Comparison of ENCODE assay signal across 12 mouse cellular contexts in the genomic region with DNA sequence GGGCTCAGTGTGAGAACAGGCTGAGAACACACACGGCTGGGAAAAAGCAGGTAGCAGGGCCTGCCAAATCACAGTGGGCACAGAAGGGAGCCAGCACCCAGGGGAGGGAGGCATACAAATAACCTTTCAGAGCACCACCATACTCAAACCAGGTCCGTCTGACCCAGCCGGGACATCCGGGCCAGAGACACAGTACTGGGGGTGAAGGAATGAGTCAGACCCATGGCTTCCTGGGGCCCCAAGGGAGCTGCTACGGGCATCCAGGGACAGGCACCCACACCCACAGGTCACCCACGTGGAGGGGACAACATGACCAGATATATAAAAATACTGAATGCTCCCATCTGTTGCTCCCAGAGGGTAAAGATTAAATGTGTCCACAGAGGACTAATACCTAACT. TPM values are rescaled to one million over a fixed set of nuclear protein-coding genes. Genes with fewer than 3 reads are reported as not detected.
A peak's percentile ranks its signal among the peaks of the same experiment; 100 is the strongest.
DNase-seq lines count a peak whose midpoint lies in the region; ATAC-seq and TF ChIP-seq lines count a peak whose summit lies in the region.
"Had no signal": no experiment of that assay in that cellular context is flagged by ENCODE, and none has a peak within 500 bp of the region (broad histone marks: within the 10 kb centered on the region; RNA-seq: fewer than 3 reads in every experiment).

No protein-coding gene starts in this region.

- no peak overlapping the region for H3K4me2 ChIP-seq in embryonic facial prominence, embryonic 13.5 days
- H3K4me2 ChIP-seq in kidney, postnatal 0 days (ENCODE audit: low read length): no peak overlapping the region
- peak overlapping the region; percentile 93 for H3K4me2 ChIP-seq in CH12.LX (ENCODE audit: insufficient read depth, low read depth, poor library complexity, severe bottlenecking)

- WGBS in embryonic facial prominence, embryonic 13.5 days: 67% methylated on average over 6 of the region's 6 CpGs
- WGBS in embryonic facial prominence, embryonic 10.5 days: 80% methylated on average over 6 of the region's 6 CpGs
- 75% methylated on average over 6 of the region's 6 CpGs for WGBS in kidney, postnatal 0 days
- WGBS in forebrain, embryonic 10.5 days: 81% methylated on average over 6 of the region's 6 CpGs

- no peaks in the 10 kb centered on the region for H3K9me3 ChIP-seq in embryonic facial prominence, embryonic 13.5 days
- H3K9me3 ChIP-seq in embryonic facial prominence, embryonic 10.5 days: no peaks in the 10 kb centered on the region
- no peaks in the 10 kb centered on the region for H3K9me3 ChIP-seq in kidney, postnatal 0 days (replicated peaks; ENCODE audit: low read length)
- H3K9me3 ChIP-seq in CH12.LX (replicated peaks; ENCODE audit: low read length): no peaks in the 10 kb centered on the region
- no peaks in the 10 kb centered on the region for H3K9me3 ChIP-seq in forebrain, embryonic 10.5 days
- H3K9me3 ChIP-seq: G1E had no signal

- no peak for DNase-seq in embryonic facial prominence, embryonic 10.5 days (ENCODE audit: low spot score)
- DNase-seq in kidney, postnatal 0 days (ENCODE audit: low spot score): no peak
- DNase-seq in kidney, adult 18-20 months: no peak
- DNase-seq in CH12.LX (ENCODE audit: extremely low read depth): peak; percentile 81
- DNase-seq in natural killer cell, adult 2 months (ENCODE audit: low spot score in 2 of 2): peak; percentile 47 to 49
- DNase-seq in forebrain, embryonic 10.5 days (ENCODE audit: extremely low spot score, low spot score): no peak
- DNase-seq in right cerebral cortex, postnatal 10 days (ENCODE audit: low spot score in 2 of 2): no peak
- DNase-seq: kidney, adult 2 months had no signal

- TF ChIP-seq RAD21 in CH12.LX (IDR thresholded peaks at IDR 0.05; ENCODE audit: low read depth, low read length): no peak

- dilution Hi-C loops in CH12.LX (cut with MboI; ENCODE audit: extremely low pct_ligation_motif_present, extremely low pct_unique_long_range_greater_than_20kb, low sequenced_read_pairs): no loop called here

- H3K4me1 ChIP-seq in embryonic facial prominence, embryonic 13.5 days: peaks cover 22% of the 10 kb centered on the region
- H3K4me1 ChIP-seq in embryonic facial prominence, embryonic 10.5 days: peaks cover 23% of the 10 kb centered on the region
- H3K4me1 ChIP-seq in kidney, postnatal 0 days (replicated peaks; ENCODE audit: insufficient read depth, low read length): peaks cover 12% of the 10 kb centered on the region; the same call in 1 of the 2 replicates
- H3K4me1 ChIP-seq in CH12.LX (ENCODE audit: control insufficient read depth in 1 of 2, insufficient read depth in 2 of 2): peaks cover 37 to 82% of the 10 kb centered on the region in 2 experiments
- H3K4me1 ChIP-seq in forebrain, embryonic 10.5 days: peaks cover 32% of the 10 kb centered on the region

- TF ChIP-seq POLR2A in CH12.LX (IDR thresholded peaks at IDR 0.05; ENCODE audit: low read depth, low read length): no peak; the same call in 1 of the 2 replicates

- H3K27me3 ChIP-seq in embryonic facial prominence, embryonic 13.5 days: no peaks in the 10 kb centered on the region
- H3K27me3 ChIP-seq in embryonic facial prominence, embryonic 10.5 days (replicated peaks; ENCODE audit: low read depth, poor library complexity, severe bottlenecking): no peaks in the 10 kb centered on the region
- no peaks in the 10 kb centered on the region for H3K27me3 ChIP-seq in kidney, postnatal 0 days (ENCODE audit: insufficient read depth, low read length)
- no peaks in the 10 kb centered on the region for H3K27me3 ChIP-seq in CH12.LX (replicated peaks)
- no peaks in the 10 kb centered on the region for H3K27me3 ChIP-seq in forebrain, embryonic 10.5 days (ENCODE audit: poor library complexity, severe bottlenecking)

- no peak for TF ChIP-seq CTCF in kidney, postnatal 0 days (IDR thresholded peaks at IDR 0.05; ENCODE audit: low read depth)
- TF ChIP-seq CTCF in CH12.LX (conservative IDR thresholded peaks at IDR 0.05 in 1 of 2, IDR thresholded peaks at IDR 0.05 in 1 of 2; ENCODE audit: low read depth in 2 of 2, low read length in 2 of 2): no peak

- H3K27ac ChIP-seq in embryonic facial prominence, embryonic 13.5 days: no peak overlapping the region
- no peak overlapping the region for H3K27ac ChIP-seq in embryonic facial prominence, embryonic 10.5 days (replicated peaks)
- 0 out of 2 replicates have a peak overlapping the region, but pooled peaks have one; percentile 8 for H3K27ac ChIP-seq in kidney, postnatal 0 days
- peak overlapping the region; percentile 69 for H3K27ac ChIP-seq in CH12.LX (ENCODE audit: insufficient read depth, low read depth)
- no peak overlapping the region for H3K27ac ChIP-seq in forebrain, embryonic 10.5 days

- H3K9ac ChIP-seq in embryonic facial prominence, embryonic 13.5 days: 0 out of 2 replicates have a peak overlapping the region, but pooled peaks have one; percentile 0
- H3K9ac ChIP-seq in kidney, postnatal 0 days (ENCODE audit: low read depth, low read length): no peak overlapping the region
- H3K9ac ChIP-seq in CH12.LX (ENCODE audit: insufficient read depth, low read depth): peak overlapping the region; percentile 58; the same call in 1 of the 2 replicates

- TF ChIP-seq EP300 in CH12.LX (IDR thresholded peaks at IDR 0.05; ENCODE audit: low read length): peak; percentile 75; the same call in 1 of the 2 replicates

- H3K36me3 ChIP-seq in embryonic facial prominence, embryonic 13.5 days: peaks cover 4% of the 10 kb centered on the region; the same call in 1 of the 2 replicates
- no peaks in the 10 kb centered on the region for H3K36me3 ChIP-seq in embryonic facial prominence, embryonic 10.5 days (replicated peaks)
- no peaks in the 10 kb centered on the region for H3K36me3 ChIP-seq in kidney, postnatal 0 days (ENCODE audit: insufficient read depth, low read length)
- H3K36me3 ChIP-seq in CH12.LX (replicated peaks in 1 of 2; ENCODE audit: control insufficient read depth in 1 of 2, insufficient read depth in 1 of 2, low read length in 1 of 2): peaks cover 21 to 53% of the 10 kb centered on the region in 2 experiments
- no peaks in the 10 kb centered on the region for H3K36me3 ChIP-seq in forebrain, embryonic 10.5 days (replicated peaks)

- no peak for ATAC-seq in embryonic facial prominence, embryonic 13.5 days (ENCODE audit: insufficient number of reproducible peaks, insufficient read depth, low FRiP score, low TSS enrichment, low read depth)
- no peak for ATAC-seq in kidney, postnatal 0 days (replicated peaks; ENCODE audit: low FRiP score, low read depth)
- ATAC-seq: lung, postnatal 0 days had no signal

- in situ Hi-C loops in CH12.LX (cut with MboI; ENCODE audit: low pct_ligation_motif_present, low pct_unique_long_range_greater_than_20kb, low sequenced_read_pairs): no loop called here

- no peak overlapping the region for H3K4me3 ChIP-seq in embryonic facial prominence, embryonic 13.5 days
- no peak overlapping the region for H3K4me3 ChIP-seq in embryonic facial prominence, embryonic 10.5 days
- no peak overlapping the region for H3K4me3 ChIP-seq in kidney, postnatal 0 days (replicated peaks; ENCODE audit: low read depth, low read length)
- H3K4me3 ChIP-seq in CH12.LX (replicated peaks in 1 of 3; ENCODE audit: low read depth in 2 of 3, low read length in 2 of 3, poor library complexity in 1 of 3): peak overlapping the region in 1 of 3 experiments; percentile 8
- H3K4me3 ChIP-seq in forebrain, embryonic 10.5 days: no peak overlapping the region
- H3K4me3 ChIP-seq: erythroblast, embryonic 14.5 days had no signal

- peaks cover 81% of the 10 kb centered on the region for H3K79me2 ChIP-seq in CH12.LX (replicated peaks; ENCODE audit: control insufficient read depth, extremely low read depth, insufficient read depth, poor library complexity, severe bottlenecking)

TF ChIP-seq in CH12.LX, 34 proteins besides CTCF, POLR2A, EP300 and RAD21 (continues in another document):
- 0 out of 2 replicates have a peak, but pooled peaks have one; percentile 14 for TF ChIP-seq TBP (conservative IDR thresholded peaks at IDR 0.05; ENCODE audit: low read depth, low read length)
- TF ChIP-seq JUND (conservative IDR thresholded peaks at IDR 0.05; ENCODE audit: low read depth, low read length): peak; percentile 55; the same call in 1 of the 2 replicates
- TF ChIP-seq MYC (IDR thresholded peaks at IDR 0.05; ENCODE audit: low read depth, low read length): peak; percentile 80
- no peak for TF ChIP-seq NRF1 (IDR thresholded peaks at IDR 0.05; ENCODE audit: low read depth, low read length)
- TF ChIP-seq NELFE (IDR thresholded peaks at IDR 0.05; ENCODE audit: low read depth, low read length): no peak
- peak; percentile 69; the same call in 1 of the 2 replicates for TF ChIP-seq TCF12 (IDR thresholded peaks at IDR 0.05; ENCODE audit: low read depth, low read length)
- no peak; the same call in 1 of the 2 replicates for TF ChIP-seq USF1 (IDR thresholded peaks at IDR 0.05; ENCODE audit: low read depth, low read length)
- 0 out of 2 replicates have a peak, but pooled peaks have one; percentile 48 for TF ChIP-seq CHD2 (IDR thresholded peaks at IDR 0.05; ENCODE audit: low read length)
- TF ChIP-seq SMC3 (IDR thresholded peaks at IDR 0.05; ENCODE audit: low read depth, low read length): 0 out of 2 replicates have a peak, but pooled peaks have one; percentile 0
- no peak for TF ChIP-seq PAX5 (IDR thresholded peaks at IDR 0.05; ENCODE audit: low read length)
- no peak for TF ChIP-seq ZC3H11A (IDR thresholded peaks at IDR 0.05; ENCODE audit: low read depth, low read length)
- TF ChIP-seq CHD1 (IDR thresholded peaks at IDR 0.05; ENCODE audit: low read depth, low read length): no peak

RNA-seq across cellular contexts. Expression of gene Tnip1, which starts 10.1 kb away (rescaled TPM):
- polyA plus RNA-seq in embryonic facial prominence, embryonic 13.5 days (2015; fragmentation: Nextera tagmentation; extraction: Ambion mirVana): 19.8 and 20.2 TPM in 2 replicates
- polyA plus RNA-seq in embryonic facial prominence, embryonic 10.5 days (2016; fragmentation: Nextera tagmentation; extraction: Ambion mirVana): 11.7 and 11.9 TPM in 2 replicates
- 17.5 and 20.3 TPM in 2 replicates for polyA plus RNA-seq in kidney, postnatal 0 days (2015; fragmentation: Nextera tagmentation; extraction: Ambion mirVana)
- total RNA-seq in CH12.LX (2012; rRNA removed) (67.8 and 76.2 TPM in 2 replicates), CH12.LX (2014; rRNA removed) (34.9 and 36.1 TPM in 2 replicates)
- 134 and 137 TPM in 2 replicates for polyA plus RNA-seq in CH12.LX (2012; ENCODE audit: insufficient read length, low read depth)
- polyA plus RNA-seq in forebrain, embryonic 10.5 days (2016; fragmentation: Nextera tagmentation; extraction: Ambion mirVana): 8.8 and 10.0 TPM in 2 replicates

RNA-seq across cellular contexts. Expression of gene Gpx3, which starts 50.4 kb away (rescaled TPM):
- 26.0 and 29.0 TPM in 2 replicates for polyA plus RNA-seq in embryonic facial prominence, embryonic 13.5 days (2015; fragmentation: Nextera tagmentation; extraction: Ambion mirVana)
- 72.8 and 90.1 TPM in 2 replicates for polyA plus RNA-seq in embryonic facial prominence, embryonic 10.5 days (2016; fragmentation: Nextera tagmentation; extraction: Ambion mirVana)
- 1,362 and 1,474 TPM in 2 replicates for polyA plus RNA-seq in kidney, postnatal 0 days (2015; fragmentation: Nextera tagmentation; extraction: Ambion mirVana)
- total RNA-seq in CH12.LX (2012; rRNA removed) (0.25 TPM in 1 of 2 replicates, not detected in the other), CH12.LX (2014; rRNA removed) (not detected in 2 replicates)
- polyA plus RNA-seq in CH12.LX (2012; ENCODE audit: insufficient read length, low read depth): 0.63 and 0.90 TPM in 2 replicates
- 59.5 and 61.2 TPM in 2 replicates for polyA plus RNA-seq in forebrain, embryonic 10.5 days (2016; fragmentation: Nextera tagmentation; extraction: Ambion mirVana)
- total RNA-seq: G1E had no signal
- polyA plus RNA-seq: G1E had no signal

Comparison
In these comparisons a context has a peak if more than half of its experiments do, and no peak if none do; other contexts are left out.
1. H3K27ac ChIP-seq: peak in kidney, postnatal 0 days (single experiment) and CH12.LX (single experiment); none in embryonic facial prominence, embryonic 13.5 days (single experiment), embryonic facial prominence, embryonic 10.5 days (single experiment) and forebrain, embryonic 10.5 days (single experiment).
2. DNase-seq: peak in CH12.LX (single experiment) and natural killer cell, adult 2 months (2 of 2); none in embryonic facial prominence, embryonic 10.5 days (single experiment), kidney, postnatal 0 days (single experiment), kidney, adult 18-20 months (single experiment), forebrain, embryonic 10.5 days (single experiment) and right cerebral cortex, postnatal 10 days (0 of 2).
3. RNA of gene Gpx3, which starts 50.4 kb away (polyA plus RNA-seq): 1,362 to 1,474 TPM in kidney, postnatal 0 days; 72.8 to 90.1 TPM in embryonic facial prominence, embryonic 10.5 days, 59.5 to 61.2 TPM in forebrain, embryonic 10.5 days, 26.0 to 29.0 TPM in embryonic facial prominence, embryonic 13.5 days and 0.63 to 0.90 TPM in CH12.LX; every median in the first group is over 10 times any median in the second.